Mouse (Mus musculus) heart, embryonic 11.5 days (tissue): Measurements from ENCODE around the gene Rcsd1. TPM values are rescaled to one million over a fixed set of nuclear protein-coding genes. Genes with fewer than 3 reads are reported as not detected.
A peak's percentile ranks its signal among the peaks of the same experiment; 100 is the strongest.

Source experiments
- ATAC-seq: fragments of 200-750 bp; cut with Nextera tagmentation; replicated peaks from 2 replicates; pipeline ENCODE4 v1.8.0; 2017; ENCODE audit warnings: moderate library complexity; ENCODE audit not compliant: insufficient number of reproducible peaks, low FRiP score, low TSS enrichment
- H3K27ac ChIP-seq: fragments of 300-500 bp; sonication (generic); 2 replicates; pipeline ENCODE4 v1.5.1; 2014; ENCODE audit warnings: mild to moderate bottlenecking, low read depth, low read length
- H3K27me3 ChIP-seq: fragments of 300-500 bp; sonication (generic); 2 replicates; pipeline ENCODE4 v1.6.1; 2014; ENCODE audit warnings: mild to moderate bottlenecking, low read length, mixed read lengths; ENCODE audit not compliant: control insufficient read depth, insufficient read depth
- H3K36me3 ChIP-seq: fragments of 300-500 bp; sonication (generic); 2 replicates; pipeline ENCODE4 v1.6.1; 2014; ENCODE audit warnings: mild to moderate bottlenecking, low read length, moderate library complexity, mixed read lengths; ENCODE audit not compliant: control insufficient read depth, insufficient read depth
- H3K4me1 ChIP-seq: fragments of 300-500 bp; sonication (generic); 2 replicates; pipeline ENCODE4 v1.6.1; 2014; ENCODE audit warnings: low read length; ENCODE audit not compliant: control insufficient read depth, insufficient read depth
- H3K4me2 ChIP-seq: fragments of 300-500 bp; sonication (generic); 2 replicates; pipeline ENCODE4 v1.6.1; 2014; ENCODE audit warnings: mild to moderate bottlenecking, moderate library complexity
- H3K4me3 ChIP-seq: fragments of 300-500 bp; sonication (generic); 2 replicates; pipeline ENCODE4 v1.5.1; 2014; ENCODE audit warnings: low read depth, low read length
- H3K9ac ChIP-seq: fragments of 300-500 bp; sonication (generic); 2 replicates; pipeline ENCODE4 v1.6.1; 2014; ENCODE audit warnings: mild to moderate bottlenecking, low read depth, low read length, moderate library complexity
- H3K9me3 ChIP-seq: fragments of 300-500 bp; sonication (generic); replicated peaks from 2 replicates; pipeline ENCODE4 v1.6.1; 2016; ENCODE audit warnings: low read length; ENCODE audit not compliant: control insufficient read depth
- WGBS: fragments of 180-500 bp; shearing (Covaris S2); extraction: QIAGEN DNeasy Blood & Tissue Kit; methylation state at CpG from one replicate; pipeline ENCODE4 v1.1.7; 2014; ENCODE audit not compliant: insufficient replicate concordance; 5-methylcytosine and 5-hydroxymethylcytosine counted together
- polyA plus RNA-seq: library from polyadenylated mRNA; unstranded; fragments of >200 nt; fragmentation: Nextera tagmentation; extraction: Ambion mirVana; gene quantifications from 2 replicates; pipeline ENCODE4 v1.2.1, GENCODE M21; 2014

Gene Rcsd1
- polyA plus RNA-seq, 1 experiment from 2014 or later, result 85.4 TPM

GRCm38 (mm10) chr1:165707640-165708322, 1.8 kb downstream of the Rcsd1 start:
- Histone ChIP-seq H3K27me3 (no peaks in the 10 kb centered on the region), H3K36me3 (no peaks in the 10 kb centered on the region), H3K9ac (peak overlapping the region; percentile 97), H3K9me3 (no peaks in the 10 kb centered on the region), H3K4me1 (peaks cover 55% of the 10 kb centered on the region), H3K4me2 (peak overlapping the region; percentile 70), H3K27ac (peak overlapping the region; percentile 96), H3K4me3 (peak overlapping the region; percentile 81)
- ATAC-seq, result peak; percentile 83
- WGBS, result under 1% methylated on average over 47 of the region's 47 CpGs

GRCm38 (mm10) chr1:165707241-165707639, 2.3 kb downstream of the Rcsd1 start:
- Histone ChIP-seq H3K27ac (peak overlapping the region; percentile 96), H3K9me3 (no peaks in the 10 kb centered on the region), H3K36me3 (no peaks in the 10 kb centered on the region), H3K9ac (peak overlapping the region; percentile 97), H3K4me2 (peak overlapping the region; percentile 70), H3K4me3 (peak overlapping the region; percentile 81), H3K4me1 (peaks cover 61% of the 10 kb centered on the region), H3K27me3 (no peaks in the 10 kb centered on the region)
- WGBS, result 5% methylated on average over 10 of the region's 10 CpGs
- no peak for ATAC-seq

- Histone ChIP-seq H3K36me3 (no peaks in the 10 kb centered on the region), H3K4me3 (peak overlapping the region; percentile 81), H3K4me1 (peaks cover 68% of the 10 kb centered on the region), H3K27me3 (no peaks in the 10 kb centered on the region), H3K27ac (peak overlapping the region; percentile 96), H3K9ac (peak overlapping the region; percentile 97), H3K9me3 (no peaks in the 10 kb centered on the region), H3K4me2 (peak overlapping the region; percentile 70)
- WGBS, result 32% methylated on average over 4 of the region's 4 CpGs
- ATAC-seq, result no peak
These were observed 3.1 kb downstream of the Rcsd1 start for GRCm38 (mm10) chr1:165706492-165706891.

- Histone ChIP-seq H3K4me3 (peak overlapping the region; percentile 81), H3K9ac (peak overlapping the region; percentile 97)
These were observed 3.6 kb downstream of the Rcsd1 start for GRCm38 (mm10) chr1:165705868-165706348.

GRCm38 (mm10) chr1:165705368-165705767, 4.2 kb downstream of the Rcsd1 start:
- no peak for ATAC-seq
- Histone ChIP-seq H3K36me3 (no peaks in the 10 kb centered on the region), H3K4me1 (peaks cover 79% of the 10 kb centered on the region), H3K9me3 (no peaks in the 10 kb centered on the region), H3K9ac (peak overlapping the region; percentile 97), H3K4me2 (peak overlapping the region; percentile 70), H3K4me3 (peak overlapping the region; percentile 81), H3K27ac (peak overlapping the region; percentile 96), H3K27me3 (no peaks in the 10 kb centered on the region)
- 47% methylated on average over 6 of the region's 6 CpGs for WGBS

More at GRCm38 (mm10) chr1:165705868-165706348, 3.6 kb downstream of the Rcsd1 start:
- no peaks in the 10 kb centered on the region for H3K27me3 ChIP-seq
- no peaks in the 10 kb centered on the region for H3K36me3 ChIP-seq
- peak overlapping the region; percentile 96 for H3K27ac ChIP-seq
- WGBS, result 40% methylated on average over 7 of the region's 7 CpGs
- no peaks in the 10 kb centered on the region for H3K9me3 ChIP-seq
- H3K4me2 ChIP-seq, result peak overlapping the region; percentile 70
- no peak for ATAC-seq
- H3K4me1 ChIP-seq, result peaks cover 74% of the 10 kb centered on the region

GRCm38 (mm10) chr1:165704841-165705240, 4.7 kb downstream of the Rcsd1 start:
- no peak for ATAC-seq
- Histone ChIP-seq H3K9me3 (no peaks in the 10 kb centered on the region), H3K9ac (peak overlapping the region; percentile 97), H3K36me3 (no peaks in the 10 kb centered on the region), H3K4me1 (peaks cover 82% of the 10 kb centered on the region), H3K27ac (peak overlapping the region; percentile 96), H3K4me3 (peak overlapping the region; percentile 81), H3K27me3 (no peaks in the 10 kb centered on the region), H3K4me2 (peak overlapping the region; percentile 70)
- WGBS, result 55% methylated on average over 3 of the region's 3 CpGs

DNA sequence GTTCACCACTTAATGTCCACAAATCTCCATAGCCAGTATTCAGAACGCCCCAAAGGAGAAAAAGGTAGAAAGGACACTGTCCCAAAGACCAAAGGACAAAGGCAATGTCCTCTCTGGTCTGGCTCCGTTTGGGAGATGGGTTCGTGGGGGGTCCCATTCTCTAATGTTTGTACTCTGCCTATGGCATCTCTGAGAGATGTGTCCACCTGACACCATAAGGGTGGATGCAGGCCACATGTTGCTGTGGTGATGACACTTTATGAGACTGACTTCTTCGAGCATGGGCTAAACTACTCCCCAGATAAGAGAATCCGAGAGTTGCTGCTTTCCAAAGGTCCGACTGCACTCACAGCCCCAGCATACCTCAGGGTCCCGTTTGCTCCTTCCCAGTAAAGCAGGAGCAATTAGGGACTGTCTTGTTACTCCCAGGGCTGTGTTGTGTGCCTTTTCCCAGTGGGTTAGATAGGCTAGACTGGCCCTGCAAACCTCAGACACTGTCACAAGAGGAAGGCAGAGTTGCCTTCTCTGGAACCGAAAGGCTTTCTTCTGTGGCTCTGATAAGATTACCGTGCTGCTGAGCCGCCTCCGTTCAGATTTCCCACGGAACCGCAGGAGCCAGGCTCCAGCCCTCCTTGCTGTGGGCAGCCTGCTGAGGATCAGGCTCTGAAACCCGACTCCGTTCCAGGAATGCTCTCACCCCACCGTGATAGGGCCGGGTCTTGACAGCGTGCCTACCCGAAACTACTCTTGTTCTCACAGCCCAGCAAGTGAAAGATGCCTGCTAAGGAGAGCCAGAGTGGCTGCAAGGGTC, 7.1 kb downstream of the Rcsd1 start:
- WGBS, result 6% methylated on average over 19 of the region's 19 CpGs
- peak overlapping the region; percentile 93 for H3K27ac ChIP-seq
- no peaks in the 10 kb centered on the region for H3K36me3 ChIP-seq
- H3K9me3 ChIP-seq, result no peaks in the 10 kb centered on the region
- peak overlapping the region; percentile 56; the same call in 1 of the 2 replicates for H3K9ac ChIP-seq
- no peaks in the 10 kb centered on the region for H3K27me3 ChIP-seq
- peak overlapping the region; percentile 16 for H3K4me3 ChIP-seq
- ATAC-seq, result peak; percentile 61
- peaks cover 82% of the 10 kb centered on the region for H3K4me1 ChIP-seq
- peak overlapping the region; percentile 64 for H3K4me2 ChIP-seq

- ATAC-seq, result no peak
- Histone ChIP-seq H3K4me3 (peak overlapping the region; percentile 9; the same call in 1 of the 2 replicates), H3K9ac (peak overlapping the region; percentile 48; the same call in 1 of the 2 replicates), H3K9me3 (no peaks in the 10 kb centered on the region), H3K4me1 (peaks cover 88% of the 10 kb centered on the region), H3K27me3 (no peaks in the 10 kb centered on the region), H3K4me2 (peak overlapping the region; percentile 64), H3K27ac (peak overlapping the region; percentile 93), H3K36me3 (no peaks in the 10 kb centered on the region)
- WGBS, result 20% methylated on average over 9 of the region's 9 CpGs
These were observed 8.0 kb downstream of the Rcsd1 start for GRCm38 (mm10) chr1:165701562-165701961.
